Mouse (Mus musculus) thymus, adult 2 months (tissue): ENCODE results near the gene Rhbdf2. TPM values are rescaled to one million over a fixed set of nuclear protein-coding genes. Genes with fewer than 3 reads are reported as not detected.
"Not testable (repeated sequence)": the region's sequence is repeated elsewhere in the genome, so short reads cannot be mapped to it uniquely, and the experiment has no call there.

ENCODE experiments used
- DNase-seq: peaks from one replicate; pipeline ENCODE4 v3.0.0; 2021
- H3K27ac ChIP-seq: fragments of 200-500 bp; 2 replicates; pipeline ENCODE4 v1.5.1; 2012; ENCODE audit warnings: low read length, control low read depth; ENCODE audit not compliant: control insufficient read depth, insufficient read depth
- H3K27me3 ChIP-seq: fragments of 200-500 bp; 2 replicates; pipeline ENCODE4 v1.6.1; 2012; ENCODE audit warnings: mild to moderate bottlenecking, low read length, moderate library complexity, mixed read lengths; ENCODE audit not compliant: control insufficient read depth, insufficient read depth
- H3K36me3 ChIP-seq: fragments of 200-500 bp; 2 replicates; pipeline ENCODE4 v1.6.1; 2012; ENCODE audit warnings: mild to moderate bottlenecking, low read length, moderate library complexity; ENCODE audit not compliant: control insufficient read depth, insufficient read depth
- H3K4me1 ChIP-seq: fragments of 200-500 bp; replicated peaks from 2 replicates; pipeline ENCODE4 v1.6.1; 2012; ENCODE audit warnings: low read length; ENCODE audit not compliant: control insufficient read depth, insufficient read depth
- H3K4me3 ChIP-seq: fragments of 200-500 bp; 2 replicates; pipeline ENCODE4 v1.5.1; 2012; ENCODE audit warnings: mild to moderate bottlenecking, low read length, control low read depth, moderate library complexity; ENCODE audit not compliant: control insufficient read depth, insufficient read depth
- CTCF ChIP-seq: fragments of 200-500 bp; IDR thresholded peaks from 2 replicates; pipeline ENCODE4 v1.5.1; 2012; ENCODE audit warnings: mild to moderate bottlenecking, control low read depth, low read length, moderate library complexity, borderline replicate concordance; ENCODE audit not compliant: control insufficient read depth, poor library complexity, insufficient read depth; ENCODE audit errors: extremely low read depth
- POLR2A ChIP-seq: fragments of 200-500 bp; IDR thresholded peaks from 2 replicates; pipeline ENCODE4 v1.6.1; 2012; ENCODE audit warnings: mild to moderate bottlenecking, low read length, control low read depth, moderate library complexity; ENCODE audit not compliant: control insufficient read depth, poor library complexity, insufficient read depth; ENCODE audit errors: extremely low read depth
- WGBS: fragments of 180-500 bp; shearing (Covaris S2); methylation state at CpG from one replicate; pipeline ENCODE4 v1.1.7; 2018; 5-methylcytosine and 5-hydroxymethylcytosine counted together
- polyA plus RNA-seq: library from polyadenylated mRNA; depleted of rRNA; stranded (reverse); fragments of >200 nt; gene quantifications from 2 replicates; pipeline ENCODE4 v1.2.3, GENCODE M21; 2012

The Rhbdf2 gene
- polyA plus RNA-seq, 1 experiment: 44.4 TPM

DNA sequence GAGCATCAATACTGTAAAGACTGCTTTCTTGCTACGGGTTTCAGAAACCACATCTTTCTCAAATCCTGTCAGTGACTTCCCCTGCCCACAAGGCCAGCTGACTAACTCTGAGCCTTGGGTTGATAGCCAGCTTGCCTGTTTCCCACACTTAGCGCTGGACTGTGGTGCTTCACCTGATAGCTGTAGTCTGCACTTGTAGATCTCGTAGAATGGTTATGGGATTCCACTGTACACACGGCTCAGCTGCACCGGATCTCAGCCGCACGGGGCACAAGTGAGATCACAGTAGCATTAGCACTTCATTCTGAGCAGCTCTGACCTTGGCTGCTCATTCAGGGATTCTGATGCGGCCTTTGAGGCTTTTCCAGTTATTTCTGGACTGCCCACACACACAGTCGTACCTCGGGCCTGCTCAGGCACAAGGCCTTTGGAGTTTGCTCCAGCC, 41.6 kb upstream of the Rhbdf2 start:
- H3K4me1 ChIP-seq: peaks cover 32% of the 10 kb centered on the region
- 67% methylated on average over 10 of the region's 10 CpGs for WGBS
- H3K36me3 ChIP-seq: peaks cover 1% of the 10 kb centered on the region; the same call in 1 of the 2 replicates
- no peak overlapping the region for H3K27ac ChIP-seq
- H3K4me3 ChIP-seq: no peak overlapping the region
- DNase-seq: no peak
- H3K27me3 ChIP-seq: no peaks in the 10 kb centered on the region
- TF ChIP-seq POLR2A (no peak), CTCF (no peak)

GRCm38 (mm10) chr11:116667930-116668329, 41.1 kb upstream of the Rhbdf2 start:
- H3K36me3 ChIP-seq: no peaks in the 10 kb centered on the region
- 79% methylated on average over 8 of the region's 8 CpGs for WGBS

GRCm38 (mm10) chr11:116667012-116667411, 40.2 kb upstream of the Rhbdf2 start:
- peaks cover 28% of the 10 kb centered on the region for H3K4me1 ChIP-seq
- not testable (repeated sequence) for H3K27me3 ChIP-seq

More at GRCm38 (mm10) chr11:116667930-116668329, 41.1 kb upstream of the Rhbdf2 start:
- H3K4me1 ChIP-seq: peaks cover 33% of the 10 kb centered on the region
- H3K27me3 ChIP-seq: no peaks in the 10 kb centered on the region
- no peak overlapping the region for H3K27ac ChIP-seq
- DNase-seq: no peak
- TF ChIP-seq POLR2A (no peak), CTCF (no peak)
- no peak overlapping the region for H3K4me3 ChIP-seq

DNA sequence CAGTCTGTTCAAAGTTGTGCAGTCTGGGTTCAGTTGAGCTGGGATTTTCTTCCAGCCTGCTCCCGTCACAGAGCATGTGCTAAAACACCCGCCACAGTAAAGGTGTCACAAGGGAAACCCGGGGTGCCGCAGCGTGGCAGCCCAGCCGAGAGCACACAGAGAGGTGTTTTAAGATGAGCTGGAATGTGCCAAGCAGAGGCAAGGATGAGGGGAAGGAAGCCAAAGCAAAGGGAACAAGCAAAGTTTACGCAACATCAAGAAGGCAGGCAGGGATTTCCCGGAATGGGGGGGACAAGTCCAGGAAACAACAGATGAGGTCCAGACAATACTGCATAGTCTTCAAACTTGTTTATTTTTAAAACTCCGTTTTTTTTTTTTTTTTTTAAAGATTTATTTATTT, 39.7 kb upstream of the Rhbdf2 start:
- peaks cover 28% of the 10 kb centered on the region for H3K4me1 ChIP-seq
- no peak overlapping the region for H3K4me3 ChIP-seq
- 80% methylated on average over 9 of the region's 9 CpGs for WGBS
- no peaks in the 10 kb centered on the region for H3K27me3 ChIP-seq
- H3K36me3 ChIP-seq: no peaks in the 10 kb centered on the region
- H3K27ac ChIP-seq: no peak overlapping the region
- DNase-seq: no peak
- TF ChIP-seq CTCF (no peak), POLR2A (no peak)

More at GRCm38 (mm10) chr11:116667012-116667411, 40.2 kb upstream of the Rhbdf2 start:
- not testable (repeated sequence) for H3K27ac ChIP-seq, DNase-seq, H3K36me3 ChIP-seq, H3K4me3 ChIP-seq
- WGBS: 74% methylated on average over 5 of the region's 5 CpGs

DNA sequence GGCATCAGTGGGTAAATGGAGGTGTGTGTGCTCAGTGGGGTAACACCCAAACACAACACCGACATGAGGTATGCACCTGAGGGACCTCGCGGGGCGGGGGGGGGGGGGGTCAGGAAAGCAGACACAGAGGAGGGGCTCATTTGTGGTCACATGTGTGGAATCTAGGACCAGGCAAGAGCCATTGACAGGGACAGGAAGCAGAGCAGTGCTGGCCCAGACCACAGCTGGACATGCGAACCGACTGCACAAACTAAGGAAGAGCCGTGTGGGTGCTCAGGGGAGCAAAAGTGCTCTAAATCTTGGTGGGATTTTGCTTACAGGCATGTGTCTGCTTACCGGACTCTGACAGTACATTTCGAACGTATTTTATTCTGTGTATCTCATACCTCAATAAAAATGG, 38.5 kb upstream of the Rhbdf2 start:
- no peak for DNase-seq
- WGBS: 89% methylated on average over 10 of the region's 10 CpGs
- H3K27me3 ChIP-seq: no peaks in the 10 kb centered on the region

GRCm38 (mm10) chr11:116661948-116662377, 35.1 kb upstream of the Rhbdf2 start:
- WGBS: 83% methylated on average over 8 of the region's 8 CpGs
- Histone ChIP-seq H3K36me3 (no peaks in the 10 kb centered on the region), H3K4me1 (peaks cover 36% of the 10 kb centered on the region), H3K27me3 (no peaks in the 10 kb centered on the region), H3K27ac (no peak overlapping the region), H3K4me3 (no peak overlapping the region)
- TF ChIP-seq CTCF: no peak
- no peak for DNase-seq

More for the DNA sequence above, 38.5 kb upstream of the Rhbdf2 start:
- TF ChIP-seq CTCF: no peak
- no peak for TF ChIP-seq POLR2A
- H3K36me3 ChIP-seq: no peaks in the 10 kb centered on the region
- H3K4me1 ChIP-seq: peaks cover 34% of the 10 kb centered on the region
- no peak overlapping the region for H3K4me3 ChIP-seq
- H3K27ac ChIP-seq: no peak overlapping the region

DNA sequence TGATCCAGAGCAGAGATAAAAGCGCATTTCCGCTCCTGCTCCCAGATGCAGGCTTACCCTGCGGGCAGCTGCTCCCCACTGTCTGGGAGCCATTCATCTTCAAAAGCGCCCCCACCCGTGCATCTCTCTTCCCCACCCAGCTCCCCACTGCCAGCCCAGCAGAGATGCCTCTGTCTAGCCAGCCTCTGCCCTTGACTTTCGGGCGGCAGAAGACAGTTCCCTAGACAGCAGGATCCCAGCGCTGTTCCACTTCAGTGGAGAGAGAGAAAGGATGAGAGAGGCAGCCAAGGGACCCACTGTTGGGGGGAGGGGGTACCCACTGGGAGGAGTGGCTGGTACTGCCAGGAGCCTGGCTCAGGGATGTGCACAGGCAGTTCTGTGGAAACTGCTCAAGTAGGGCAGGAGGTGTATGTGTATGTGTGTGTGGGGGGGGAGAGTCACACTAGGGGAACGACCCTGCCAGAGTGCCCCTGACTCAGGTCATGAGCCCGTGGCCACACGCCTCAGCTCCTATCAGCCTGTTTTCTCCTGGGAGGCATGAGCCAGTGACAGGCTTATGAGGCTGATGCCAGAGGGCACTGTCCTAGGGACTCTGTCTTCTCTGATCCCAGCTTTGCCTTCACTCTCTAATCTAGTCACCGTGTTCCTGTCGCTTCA, 34.6 kb upstream of the Rhbdf2 start:
- Histone ChIP-seq H3K4me1 (peaks cover 36% of the 10 kb centered on the region), H3K27me3 (no peaks in the 10 kb centered on the region), H3K4me3 (no peak overlapping the region), H3K27ac (no peak overlapping the region), H3K36me3 (no peaks in the 10 kb centered on the region)
- DNase-seq: peak; percentile 11
- TF ChIP-seq CTCF (no peak), POLR2A (no peak)
- WGBS: 53% methylated on average over 13 of the region's 13 CpGs
